Mouse (Mus musculus) adrenal gland, adult 2 months (tissue): Measurements from ENCODE around the gene Rnf26. TPM values are rescaled to one million over a fixed set of nuclear protein-coding genes. Genes with fewer than 3 reads are reported as not detected.
"Not testable (repeated sequence)": the region's sequence is repeated elsewhere in the genome, so short reads cannot be mapped to it uniquely, and the experiment has no call there.

ENCODE experiments used
- DNase-seq: peaks from one replicate; pipeline ENCODE4 v3.0.0; 2021
- polyA plus RNA-seq: library from polyadenylated mRNA; depleted of rRNA; stranded (reverse); fragments of >200 nt; gene quantifications from 2 replicates; pipeline ENCODE4 v1.2.3, GENCODE M21; 2012
- total RNA-seq, 2 experiments: library from RNA; stranded (reverse); gene quantifications; 2 replicates each; pipeline ENCODE4 v1.2.3; 2021

Rnf26 gene
- total and polyA plus RNA-seq, 3 experiments = 28.7 to 72.9 (median 30.4) TPM

DNA sequence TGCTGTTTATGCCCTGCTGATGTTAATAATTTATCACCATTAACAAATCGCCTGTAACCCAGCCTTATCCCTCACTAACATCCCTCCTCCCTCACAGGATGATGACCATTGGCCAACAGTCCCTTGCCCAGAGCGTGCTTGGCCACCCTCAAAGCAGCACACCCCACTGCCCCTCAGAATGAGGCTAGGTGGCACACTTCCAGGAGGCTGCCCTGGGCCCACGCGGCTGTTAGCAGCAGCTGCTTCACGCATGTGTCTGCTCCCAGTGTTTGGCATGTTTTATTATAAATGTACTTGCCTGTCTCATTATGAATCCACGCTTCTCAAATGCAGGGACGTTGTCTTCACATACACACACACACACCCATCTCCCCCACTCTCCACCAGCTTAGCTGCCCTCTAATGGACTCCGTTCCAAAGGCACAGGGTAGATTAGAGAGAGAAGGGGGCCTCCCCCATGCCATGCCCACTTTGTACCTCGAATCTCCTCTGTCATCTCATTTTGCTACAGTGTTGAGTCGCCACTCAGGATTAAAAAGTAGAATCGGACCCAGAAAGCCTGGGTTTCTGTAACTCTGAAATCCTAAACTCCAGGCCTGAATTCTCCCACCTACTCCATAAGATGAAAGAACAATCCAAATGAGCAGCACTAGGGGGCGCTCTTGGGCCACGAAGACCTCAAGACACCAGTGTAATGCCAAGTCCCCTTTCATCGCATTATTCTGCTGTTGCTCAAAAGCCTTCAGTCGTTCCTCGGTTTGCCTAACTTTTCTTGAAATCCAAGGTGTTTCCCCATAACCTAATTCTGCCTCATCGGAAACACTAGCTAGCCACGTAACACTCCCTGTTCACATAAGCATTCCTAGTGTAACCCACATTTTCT is 12.5 kb upstream of the Rnf26 start:
- peak; percentile 83 for DNase-seq

- DNase-seq = no peak
Measured at GRCm38 (mm10) chr9:44125026-44125425, 11.7 kb upstream of the Rnf26 start.

- no peak for DNase-seq
Measured at GRCm38 (mm10) chr9:44124317-44124716, 11.0 kb upstream of the Rnf26 start.

DNA sequence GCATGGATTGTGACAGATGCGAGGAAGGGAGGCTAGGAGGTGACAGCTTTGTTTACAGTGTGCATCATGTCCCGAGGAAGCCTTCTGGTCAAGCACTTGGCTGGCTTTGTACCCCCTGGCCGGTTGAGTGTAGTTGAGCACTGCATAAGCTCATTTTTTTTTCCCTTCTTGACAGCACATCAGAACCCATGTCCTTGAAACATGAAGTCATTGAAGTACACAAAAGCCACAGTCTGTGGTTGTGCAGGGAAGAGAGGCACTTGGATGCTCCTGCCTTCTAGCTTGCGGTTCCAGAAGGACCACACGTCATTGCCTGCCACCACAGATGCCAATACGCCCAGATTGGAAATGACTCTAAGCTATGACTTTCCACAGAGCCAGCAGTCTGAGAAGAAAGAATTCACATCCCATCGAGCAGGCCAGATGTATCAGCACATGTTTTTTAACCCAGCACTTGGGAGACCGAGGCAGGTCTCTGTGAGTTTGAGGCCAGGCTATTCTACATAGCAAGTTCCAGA is 6.7 kb upstream of the Rnf26 start:
- DNase-seq = no peak

- DNase-seq = no peak
Measured at GRCm38 (mm10) chr9:44119011-44119410, 5.7 kb upstream of the Rnf26 start.

DNA sequence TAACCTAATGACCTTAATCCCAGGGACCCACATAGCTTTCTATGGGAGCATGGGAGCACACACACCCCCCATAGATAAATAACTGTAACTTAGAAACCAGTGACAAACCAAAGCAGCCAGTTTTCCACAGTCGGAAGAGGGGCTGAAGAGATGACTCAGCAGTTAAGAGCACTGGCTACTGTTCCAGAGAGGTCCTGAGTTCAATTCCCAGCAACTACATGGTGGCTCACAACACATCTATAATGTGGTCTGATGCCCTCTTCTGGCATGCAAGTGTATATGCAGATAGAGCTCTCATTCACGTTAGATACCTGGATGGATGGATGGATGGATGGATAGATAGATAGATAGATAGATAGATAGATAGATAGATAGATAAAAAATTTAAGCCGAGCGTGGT is 2.9 kb upstream of the Rnf26 start:
- DNase-seq = no peak

DNA sequence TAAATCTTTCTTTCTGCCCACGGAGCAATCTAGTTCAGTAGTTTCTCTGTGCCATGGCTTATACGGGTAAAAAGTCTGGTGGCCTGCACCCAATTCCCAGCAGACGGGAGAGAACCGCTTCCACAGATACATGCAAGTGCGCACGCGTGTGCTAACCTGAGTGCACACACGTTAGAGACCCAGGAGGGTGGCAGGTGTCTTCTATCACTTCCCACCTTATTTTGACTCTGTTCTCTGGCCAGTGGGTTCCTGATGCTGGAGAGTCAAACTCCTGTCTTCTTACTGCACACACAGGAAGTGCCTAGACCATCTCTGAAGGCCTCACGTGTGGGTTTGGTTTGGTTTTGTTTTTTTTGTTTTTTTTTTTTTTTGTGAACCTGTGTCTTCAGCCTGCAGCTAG is 2.3 kb upstream of the Rnf26 start:
- DNase-seq = no peak

- DNase-seq = no peak
Measured at GRCm38 (mm10) chr9:44114453-44114852, 1.1 kb upstream of the Rnf26 start.

GRCm38 (mm10) chr9:44111909-44112308 is 1.4 kb downstream of the Rnf26 start:
- not testable (repeated sequence) for DNase-seq

- peak; percentile 77 for DNase-seq
Measured at GRCm38 (mm10) chr9:44109360-44110095, 3.8 kb downstream of the Rnf26 start.

- DNase-seq = no peak
Measured at GRCm38 (mm10) chr9:44108269-44109055, 4.9 kb downstream of the Rnf26 start.

GRCm38 (mm10) chr9:44107557-44108179 is 5.6 kb downstream of the Rnf26 start:
- peak; percentile 81 for DNase-seq

DNA sequence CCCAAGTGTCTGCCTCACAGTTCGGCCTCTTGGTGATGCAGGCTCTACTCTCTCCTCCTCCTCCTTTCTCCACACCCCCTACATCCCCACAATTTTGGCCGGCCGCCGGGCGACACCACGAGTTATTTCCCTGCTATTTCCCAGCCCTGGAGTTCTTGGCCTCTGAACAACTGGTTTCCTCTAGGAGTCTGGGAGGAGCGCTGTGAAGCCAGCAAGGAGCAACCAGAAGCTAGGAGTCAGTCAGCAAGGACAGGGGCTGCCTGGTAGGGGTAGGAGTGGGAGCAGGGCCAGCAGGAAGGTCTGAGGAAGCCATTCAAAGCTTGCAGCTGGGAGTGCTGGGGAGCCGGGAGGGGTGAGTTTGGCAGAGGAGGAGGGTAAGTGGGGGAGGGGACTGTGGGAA is 6.2 kb downstream of the Rnf26 start, which contains the start of gene C1qtnf5:
Gene C1qtnf5 (plus strand): TSS at position 136 of the 400 bp plus-strand sequence.
- peak; percentile 85 for DNase-seq

DNA sequence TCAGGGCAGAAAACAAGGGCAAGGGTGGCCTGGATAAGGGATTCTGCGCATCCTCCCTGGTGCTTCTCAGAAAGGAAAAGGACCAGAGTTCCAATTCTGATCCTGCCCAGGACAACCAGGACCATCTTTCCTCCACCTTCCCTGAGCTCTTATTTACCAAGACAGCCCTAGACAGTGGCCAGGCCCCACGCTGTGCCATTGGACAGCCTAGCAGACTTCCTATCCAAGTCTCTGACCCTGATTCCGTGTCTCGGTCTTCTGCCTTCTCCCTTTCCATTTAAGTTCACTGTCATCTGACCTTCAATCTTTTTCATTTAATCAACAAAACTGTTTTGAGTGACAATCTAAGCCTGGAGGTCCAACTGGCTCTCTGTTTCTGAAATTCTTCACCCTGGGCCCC is 6.7 kb downstream of the Rnf26 start:
- DNase-seq = no peak

DNA sequence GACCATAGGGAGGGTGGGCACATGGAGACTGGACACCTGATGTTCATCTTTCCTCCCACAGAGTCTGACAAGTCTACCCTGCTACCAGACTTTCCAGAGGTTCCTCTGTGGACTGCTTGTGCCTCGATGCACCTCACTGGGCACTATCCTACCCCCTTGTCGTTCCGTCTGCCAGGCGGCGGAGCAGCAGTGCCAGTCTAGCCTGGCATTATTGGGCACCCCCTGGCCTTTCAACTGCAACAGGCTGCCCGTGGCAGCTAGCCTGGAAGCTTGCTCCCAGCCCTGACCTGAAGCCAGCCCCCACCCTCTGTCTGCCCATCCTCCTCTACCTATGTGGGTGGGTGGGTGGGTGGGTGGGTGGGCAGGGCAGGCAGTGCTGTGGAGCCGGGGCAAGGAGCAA is 7.1 kb downstream of the Rnf26 start:
- no peak for DNase-seq

DNA sequence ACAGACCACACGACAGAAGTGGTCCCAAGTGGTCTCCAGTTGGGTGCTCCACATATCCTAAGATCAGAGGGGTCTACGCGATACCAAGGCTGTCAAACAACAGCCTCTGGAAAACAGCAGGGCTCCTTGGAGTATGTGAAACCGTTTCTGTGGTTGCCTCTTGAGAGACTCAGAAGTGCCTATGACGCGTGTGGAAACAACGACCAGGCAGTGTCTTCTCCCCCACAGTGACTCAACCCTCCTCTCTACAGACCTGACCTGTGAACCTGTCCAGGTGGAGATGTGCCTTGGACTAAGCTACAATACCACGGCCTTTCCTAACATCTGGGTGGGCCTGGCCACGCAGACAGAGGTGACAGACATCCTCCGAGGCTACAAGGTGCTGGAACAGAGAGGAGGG is 7.5 kb downstream of the Rnf26 start:
- DNase-seq = no peak

- DNase-seq = peak; percentile 48
Measured at GRCm38 (mm10) chr9:44104881-44105280, 8.4 kb downstream of the Rnf26 start.

DNA sequence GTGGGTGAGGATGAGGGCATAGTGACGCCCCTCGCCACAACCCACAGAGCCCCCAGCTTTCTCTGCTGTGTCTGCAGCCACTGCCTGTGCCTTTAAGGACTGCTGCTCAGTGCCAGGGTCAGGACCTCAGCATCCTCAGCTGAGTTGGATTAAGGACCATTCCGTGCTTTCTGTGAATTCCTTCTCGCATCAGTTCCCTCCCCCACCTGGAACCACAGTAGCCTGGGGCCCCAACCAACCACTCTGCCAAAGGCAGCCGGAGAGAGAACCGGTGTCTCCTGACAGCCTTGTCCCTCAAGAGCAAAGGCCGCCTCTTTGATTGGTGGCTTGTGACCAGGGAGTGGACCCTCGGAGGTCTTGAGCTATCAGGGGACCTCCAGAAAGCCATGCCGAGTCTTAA is 11.8 kb downstream of the Rnf26 start, which contains the start of gene Mfrp:
Gene Mfrp (plus strand): TSS at position 240 of the 400 bp plus-strand sequence.
- no peak for DNase-seq

GRCm38 (mm10) chr9:44096536-44096935 is 16.8 kb downstream of the Rnf26 start:
- peak; percentile 65 for DNase-seq

GRCm38 (mm10) chr9:44095781-44096180 is 17.5 kb downstream of the Rnf26 start:
- DNase-seq = no peak

- no peak for DNase-seq
Measured at GRCm38 (mm10) chr9:44094737-44095136, 18.6 kb downstream of the Rnf26 start.
